Mouse (Mus musculus) megakaryocyte, adult 5-6 weeks (primary cell): ENCODE data around the gene Sh2b3. TPM values are rescaled to one million over a fixed set of nuclear protein-coding genes. Genes with fewer than 3 reads are reported as not detected.
A peak's percentile ranks its signal among the peaks of the same experiment; 100 is the strongest.
"Not testable (repeated sequence)": the region's sequence is repeated elsewhere in the genome, so short reads cannot be mapped to it uniquely, and the experiment has no call there.

Experiments used
- ATAC-seq: 2 replicates; pipeline ENCODE4 v1.8.0; 2016; ENCODE audit warnings: mild to moderate bottlenecking, inconsistent platforms; ENCODE audit not compliant: poor library complexity, severe bottlenecking
- total RNA-seq, 2 experiments: library from RNA; stranded (forward) in 1 of 2; stranded (reverse) in 1 of 2; fragments of 153-499, 151-499 nt in 1 of 2; fragments of 221-1000, 200-1000 nt in 1 of 2; gene quantifications; 2 replicates each; pipeline versions ENCODE4 v1.2.3 to v1.2.4; 2015 to 2017

Gene Sh2b3
- 82.9 and 83.8 TPM in 2 replicates for total RNA-seq (2015)
- 46.3 and 55.6 TPM in 2 replicates for total RNA-seq (2017)

- no peak for ATAC-seq
These were observed at the start of gene Sh2b3 for GRCm38 (mm10) chr5:121837441-121838340. Sh2b3 (minus strand) TSS chr5:121837646.

GRCm38 (mm10) chr5:121883356-121883755, 45.9 kb upstream of the Sh2b3 start:
- no peak for ATAC-seq

GRCm38 (mm10) chr5:121879211-121879610, 41.8 kb upstream of the Sh2b3 start:
- ATAC-seq: 0 out of 2 replicates have a peak, but pooled peaks have one; percentile 45

GRCm38 (mm10) chr5:121878703-121879102, 41.3 kb upstream of the Sh2b3 start:
- no peak for ATAC-seq

GRCm38 (mm10) chr5:121876901-121877300, 39.5 kb upstream of the Sh2b3 start:
- ATAC-seq: no peak

GRCm38 (mm10) chr5:121875041-121875440, 37.6 kb upstream of the Sh2b3 start:
- ATAC-seq: no peak

GRCm38 (mm10) chr5:121872158-121872557, 34.7 kb upstream of the Sh2b3 start:
- 0 out of 2 replicates have a peak, but pooled peaks have one; percentile 40 for ATAC-seq

GRCm38 (mm10) chr5:121871515-121872030, 34.1 kb upstream of the Sh2b3 start:
- no peak for ATAC-seq

- no peak for ATAC-seq
These were observed 33.4 kb upstream of the Sh2b3 start for GRCm38 (mm10) chr5:121870832-121871231.

- ATAC-seq: no peak
These were observed 30.5 kb upstream of the Sh2b3 start for GRCm38 (mm10) chr5:121867963-121868362.

- ATAC-seq: no peak
These were observed 26.9 kb upstream of the Sh2b3 start for GRCm38 (mm10) chr5:121864330-121864729.

- no peak for ATAC-seq
These were observed 24.5 kb upstream of the Sh2b3 start for GRCm38 (mm10) chr5:121861964-121862363.

GRCm38 (mm10) chr5:121858427-121858826, 21.0 kb upstream of the Sh2b3 start:
- no peak for ATAC-seq

GRCm38 (mm10) chr5:121856740-121857139, 19.3 kb upstream of the Sh2b3 start:
- no peak for ATAC-seq

- no peak for ATAC-seq
These were observed 17.3 kb upstream of the Sh2b3 start for GRCm38 (mm10) chr5:121854768-121855167.

- ATAC-seq: no peak
These were observed 16.1 kb upstream of the Sh2b3 start for GRCm38 (mm10) chr5:121853368-121854051.

GRCm38 (mm10) chr5:121849478-121850349, 12.3 kb upstream of the Sh2b3 start:
- no peak for ATAC-seq

GRCm38 (mm10) chr5:121848743-121849142, 11.3 kb upstream of the Sh2b3 start, which contains the start of gene Pheta1:
Pheta1 (plus strand) TSS chr5:121848984.
- peak; percentile 86 for ATAC-seq

GRCm38 (mm10) chr5:121848035-121848519, 10.6 kb upstream of the Sh2b3 start:
- ATAC-seq: peak; percentile 21; the same call in 1 of the 2 replicates

- not testable (repeated sequence) for ATAC-seq
These were observed 9.8 kb upstream of the Sh2b3 start for GRCm38 (mm10) chr5:121847269-121847668.
